Mouse (Mus musculus): ENCODE results near the gene Card19.

DNA sequence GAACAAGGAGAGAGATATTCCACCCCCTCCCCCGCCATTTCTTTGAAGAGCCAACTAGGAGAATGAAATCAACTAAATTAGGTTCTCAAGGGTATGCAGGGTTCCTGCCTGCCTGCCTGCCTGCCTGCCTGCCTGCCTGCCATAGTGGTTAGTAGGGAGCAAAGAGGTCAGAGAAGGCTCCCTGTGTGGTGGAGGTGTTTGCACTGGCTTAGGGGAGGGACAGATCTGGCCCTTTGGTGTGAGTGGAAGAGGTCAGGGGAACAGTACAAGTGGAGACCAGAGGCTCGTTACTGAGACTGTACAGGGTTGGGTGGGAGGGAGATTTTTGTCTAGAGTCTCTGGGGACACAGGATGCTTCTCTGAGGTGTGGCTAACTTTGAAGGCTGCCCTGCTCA lies 26.9 kb downstream of the Card19 start:
- TF ChIP-seq CTCF (IDR thresholded peaks at IDR 0.05; ENCODE audit: borderline replicate concordance, insufficient read depth, low read length) (no peak), POLR2A (IDR thresholded peaks at IDR 0.05; ENCODE audit: low read depth, low read length) (no peak)

Measured in embryonic fibroblast, embryonic 13.5 days (primary cell).